Mouse (Mus musculus) MEL (cell line): ENCODE data around the gene Zfp90.

Experiments
- EP300 ChIP-seq, 2 experiments: IDR thresholded peaks; 2 replicates each; pipeline ENCODE4 v1.6.1; 2011; ENCODE audit warnings: improper control_type of control experiment in 2 of 2, low read length in 2 of 2, low read depth in 1 of 2, mild to moderate bottlenecking in 1 of 2
- POLR2A ChIP-seq, 2 experiments: IDR thresholded peaks; 2 replicates each; pipeline ENCODE4 v1.6.1; 2011 to 2012; ENCODE audit warnings: low read length in 2 of 2, mild to moderate bottlenecking in 2 of 2, control low read depth in 1 of 2, improper control_type of control experiment in 1 of 2, low read depth in 1 of 2, moderate library complexity in 1 of 2; ENCODE audit not compliant: control insufficient read depth in 1 of 2, insufficient read depth in 1 of 2, poor library complexity in 1 of 2
- SMC3 ChIP-seq: IDR thresholded peaks from 2 replicates; pipeline ENCODE4 v1.6.1; 2011; ENCODE audit warnings: low read depth, low read length, improper control_type of control experiment

DNA sequence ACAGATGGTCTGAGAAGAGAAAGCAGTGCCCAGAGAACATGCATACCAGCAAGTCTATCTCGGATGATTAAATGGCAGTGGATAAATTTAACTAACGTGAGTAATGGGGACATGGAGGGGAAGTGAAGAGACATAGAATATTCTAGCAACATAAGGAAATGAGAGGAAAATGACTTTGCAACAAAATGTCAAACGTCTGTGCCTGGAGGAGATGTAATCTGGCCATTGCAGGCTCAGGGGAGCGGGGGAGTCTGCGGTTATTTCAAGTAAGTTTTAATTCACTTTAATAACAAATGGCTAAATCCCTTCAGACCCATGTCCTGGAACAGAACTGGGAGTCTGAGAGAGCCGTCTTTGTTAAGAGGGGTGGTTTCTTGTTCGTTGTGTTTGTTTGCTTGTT is 5.1 kb upstream of the Zfp90 start:
- TF ChIP-seq SMC3: no peak
- no peak for TF ChIP-seq POLR2A (IDR thresholded peaks at IDR 0.05; ENCODE audit: control insufficient read depth in 1 of 2, insufficient read depth in 1 of 2, low read depth in 1 of 2, low read length in 2 of 2, poor library complexity in 1 of 2)
- peak; percentile 66 to 81; a peak in 3 of 4 replicates for TF ChIP-seq EP300 (IDR thresholded peaks at IDR 0.05; ENCODE audit: low read depth in 1 of 2, low read length in 2 of 2)
